Mouse (Mus musculus) heart, postnatal 0 days (tissue): Measurements from ENCODE around the gene Trp53i13. TPM values are rescaled to one million over a fixed set of nuclear protein-coding genes. Genes with fewer than 3 reads are reported as not detected.

ENCODE experiments used
- ATAC-seq: fragments of 200-750 bp; cut with Nextera tagmentation; 2 replicates; pipeline ENCODE4 v1.8.0; 2017; ENCODE audit warnings: low read depth, moderate number of reproducible peaks, moderate library complexity; ENCODE audit not compliant: insufficient read depth
- DNase-seq: peaks from one replicate; pipeline ENCODE4 v3.0.0-alpha.2; 2016; ENCODE audit warnings: low spot score
- H3K27ac ChIP-seq: fragments of 300-500 bp; sonication (generic); 2 replicates; pipeline ENCODE4 v1.5.1; 2014; ENCODE audit warnings: low read depth, mild to moderate bottlenecking
- H3K27me3 ChIP-seq: fragments of 300-500 bp; sonication (generic); 2 replicates; pipeline ENCODE4 v1.6.1; 2014; ENCODE audit warnings: low read length, mixed read lengths; ENCODE audit not compliant: control insufficient read depth, insufficient read depth
- H3K36me3 ChIP-seq: fragments of 300-500 bp; sonication (generic); replicated peaks from 2 replicates; pipeline ENCODE4 v1.6.1; 2014; ENCODE audit warnings: low read length, mixed read lengths; ENCODE audit not compliant: control insufficient read depth, insufficient read depth
- H3K4me1 ChIP-seq: fragments of 300-500 bp; sonication (generic); 2 replicates; pipeline ENCODE4 v1.6.1; 2014; ENCODE audit warnings: antibody characterized with exemption; ENCODE audit not compliant: control insufficient read depth, insufficient read depth
- H3K4me2 ChIP-seq: fragments of 300-500 bp; sonication (generic); 2 replicates; pipeline ENCODE4 v1.6.1; 2014; ENCODE audit warnings: low read depth, mild to moderate bottlenecking, low read length, moderate library complexity
- H3K4me3 ChIP-seq: fragments of 300-500 bp; sonication (generic); 2 replicates; pipeline ENCODE4 v1.5.1; 2014; ENCODE audit warnings: low read depth, low read length
- H3K9ac ChIP-seq: fragments of 300-500 bp; sonication (generic); replicated peaks from 2 replicates; pipeline ENCODE4 v1.6.1; 2014; ENCODE audit warnings: low read depth, low read length, mixed read lengths
- H3K9me3 ChIP-seq: fragments of 300-500 bp; sonication (generic); replicated peaks from 2 replicates; pipeline ENCODE4 v1.6.1; 2016; ENCODE audit warnings: low read length; ENCODE audit not compliant: control insufficient read depth
- CTCF ChIP-seq: IDR thresholded peaks from 2 replicates; pipeline ENCODE4 v1.5.1; 2016; ENCODE audit warnings: antibody characterized with exemption, control low read depth, low read depth
- EP300 ChIP-seq: IDR thresholded peaks from 2 replicates; pipeline ENCODE4 v1.6.1; 2016; ENCODE audit warnings: antibody characterized with exemption, low read depth
- WGBS: fragments of 180-500 bp; shearing (Covaris S2); extraction: QIAGEN DNeasy Blood & Tissue Kit; methylation state at CpG from one replicate; pipeline ENCODE4 v1.1.7; 2014; 5-methylcytosine and 5-hydroxymethylcytosine counted together
- polyA plus RNA-seq: library from polyadenylated mRNA; unstranded; fragments of >200 nt; fragmentation: Nextera tagmentation; extraction: Ambion mirVana; gene quantifications from 2 replicates; pipeline ENCODE4 v1.2.1, GENCODE M21; 2015
- total RNA-seq: library from RNA; depleted of rRNA; stranded (reverse); fragments of >200 nt; gene quantifications from 2 replicates; pipeline ENCODE4 v1.2.3, GENCODE M21; 2014; ENCODE audit warnings: low replicate concordance

Trp53i13 gene
- total and polyA plus RNA-seq, 2 experiments from 2014 or later = 13.3 to 23.8 TPM

DNA sequence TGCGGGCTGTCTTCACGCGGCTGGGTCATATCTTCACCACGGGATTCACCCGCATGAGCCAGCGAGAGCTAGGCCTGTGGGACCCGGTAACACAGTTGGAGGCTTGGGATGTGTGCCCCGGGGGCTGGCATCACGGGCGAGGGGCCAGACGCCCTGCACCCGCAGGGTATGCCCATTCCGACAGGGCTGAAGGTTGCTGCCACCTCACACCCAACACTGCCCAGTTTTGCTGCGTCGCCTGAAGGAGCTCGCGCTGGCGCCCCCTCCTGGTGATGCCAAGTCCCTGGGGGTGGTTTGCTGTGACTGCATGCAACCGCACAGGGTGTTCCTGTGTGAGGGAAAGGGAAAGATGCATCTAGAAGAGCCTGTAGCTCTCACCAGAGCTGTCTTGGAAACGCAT, 48.0 kb downstream of the Trp53i13 start:
- Histone ChIP-seq H3K36me3 (peaks cover 11% of the 10 kb centered on the region), H3K27ac (no peak overlapping the region), H3K27me3 (no peaks in the 10 kb centered on the region), H3K4me1 (peaks cover 22% of the 10 kb centered on the region), H3K9ac (no peak overlapping the region), H3K4me2 (peak overlapping the region; percentile 26; the same call in 1 of the 2 replicates), H3K9me3 (no peaks in the 10 kb centered on the region), H3K4me3 (no peak overlapping the region)
- WGBS = 21% methylated on average over 20 of the region's 20 CpGs
- ATAC-seq (peak; percentile 14; the same call in 1 of the 2 replicates), DNase-seq (peak; percentile 52)
- TF ChIP-seq CTCF (peak; percentile 68), EP300 (0 out of 2 replicates have a peak, but pooled peaks have one; percentile 27)

- no peak; the same call in 1 of the 2 replicates for ATAC-seq
- DNase-seq = no peak
Observed at GRCm38 (mm10) chr11:77467157-77467556, 48.6 kb downstream of the Trp53i13 start.

GRCm38 (mm10) chr11:77466544-77466943, 49.2 kb downstream of the Trp53i13 start:
- Histone ChIP-seq H3K27ac (no peak overlapping the region), H3K4me2 (no peak overlapping the region), H3K9ac (no peak overlapping the region), H3K27me3 (no peaks in the 10 kb centered on the region), H3K36me3 (peaks cover 6% of the 10 kb centered on the region), H3K4me1 (peaks cover 22% of the 10 kb centered on the region), H3K4me3 (no peak overlapping the region), H3K9me3 (no peaks in the 10 kb centered on the region)
- TF ChIP-seq CTCF = no peak
- TF ChIP-seq EP300 = no peak
- no peak for ATAC-seq
- no peak for DNase-seq
- 51% methylated on average over 9 of the region's 9 CpGs for WGBS

More at GRCm38 (mm10) chr11:77467157-77467556, 48.6 kb downstream of the Trp53i13 start:
- H3K9ac ChIP-seq = no peak overlapping the region
- no peak overlapping the region for H3K27ac ChIP-seq
- no peaks in the 10 kb centered on the region for H3K27me3 ChIP-seq
- H3K4me3 ChIP-seq = no peak overlapping the region
- H3K36me3 ChIP-seq = peaks cover 9% of the 10 kb centered on the region
- peak overlapping the region; percentile 2; the same call in 1 of the 2 replicates for H3K4me2 ChIP-seq
- no peaks in the 10 kb centered on the region for H3K9me3 ChIP-seq
- peaks cover 22% of the 10 kb centered on the region for H3K4me1 ChIP-seq
- 13% methylated on average over 25 of the region's 25 CpGs for WGBS
- TF ChIP-seq CTCF = peak; percentile 45
- TF ChIP-seq EP300 = no peak

DNA sequence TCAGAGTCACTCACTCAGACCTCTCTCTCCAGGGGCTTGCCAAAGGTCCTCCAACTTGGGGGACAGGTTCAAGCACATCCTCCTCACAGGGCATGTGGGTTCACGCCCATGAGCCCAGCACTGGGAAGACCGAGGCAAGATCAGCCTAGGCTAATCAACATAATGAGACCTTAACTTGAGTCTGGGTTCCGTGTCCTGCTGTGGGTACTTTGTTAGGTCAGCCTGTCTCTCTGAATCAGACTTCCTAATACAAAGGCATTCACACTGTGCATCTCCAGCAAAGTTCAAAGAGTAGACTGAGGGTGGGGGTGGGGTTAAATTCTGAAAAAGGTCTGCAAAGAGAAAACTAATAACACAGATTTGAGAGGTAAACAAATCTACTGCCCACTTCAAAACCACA, 50.7 kb downstream of the Trp53i13 start:
- peaks cover 6% of the 10 kb centered on the region for H3K36me3 ChIP-seq
- no peak overlapping the region for H3K9ac ChIP-seq
- WGBS = 74% methylated on average over 3 of the region's 3 CpGs
- peak overlapping the region; percentile 98 for H3K27ac ChIP-seq
- H3K4me1 ChIP-seq = peaks cover 22% of the 10 kb centered on the region
- TF ChIP-seq EP300 (no peak), CTCF (no peak)
- H3K27me3 ChIP-seq = no peaks in the 10 kb centered on the region
- no peak overlapping the region for H3K4me3 ChIP-seq
- DNase-seq (no peak), ATAC-seq (no peak)
- H3K4me2 ChIP-seq = no peak overlapping the region
- H3K9me3 ChIP-seq = no peaks in the 10 kb centered on the region

- WGBS = 19% methylated on average over 4 of the region's 4 CpGs
- Histone ChIP-seq H3K27ac (peak overlapping the region; percentile 98), H3K4me3 (no peak overlapping the region), H3K4me2 (no peak overlapping the region), H3K4me1 (peaks cover 22% of the 10 kb centered on the region), H3K27me3 (no peaks in the 10 kb centered on the region), H3K9ac (no peak overlapping the region), H3K9me3 (no peaks in the 10 kb centered on the region), H3K36me3 (peaks cover 6% of the 10 kb centered on the region)
- ATAC-seq (peak; percentile 44), DNase-seq (peak; percentile 73)
- TF ChIP-seq EP300 (no peak), CTCF (no peak)
Observed at GRCm38 (mm10) chr11:77464684-77465083, 51.1 kb downstream of the Trp53i13 start.

DNA sequence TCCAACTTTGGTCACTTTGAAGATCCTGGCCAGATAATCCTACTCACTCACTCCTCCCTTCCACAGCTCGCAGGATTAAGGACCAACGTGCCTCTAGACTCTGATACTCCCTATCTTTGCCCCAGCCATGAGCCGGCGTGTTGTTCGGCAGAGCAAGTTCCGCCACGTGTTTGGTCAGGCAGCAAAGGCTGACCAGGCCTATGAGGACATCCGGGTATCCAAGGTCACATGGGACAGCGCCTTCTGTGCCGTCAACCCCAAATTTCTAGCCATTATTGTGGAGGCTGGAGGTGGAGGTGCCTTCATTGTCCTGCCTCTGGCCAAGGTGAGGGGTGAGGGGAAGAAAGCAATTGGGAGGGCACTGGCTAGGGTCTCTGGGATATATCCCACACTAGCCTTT, 52.0 kb downstream of the Trp53i13 start:
- no peak overlapping the region for H3K4me3 ChIP-seq
- DNase-seq = no peak
- H3K9ac ChIP-seq = no peak overlapping the region
- H3K27ac ChIP-seq = peak overlapping the region; percentile 98
- peak overlapping the region; percentile 82 for H3K4me2 ChIP-seq
- WGBS = 44% methylated on average over 10 of the region's 10 CpGs
- H3K4me1 ChIP-seq = peaks cover 22% of the 10 kb centered on the region
- no peaks in the 10 kb centered on the region for H3K27me3 ChIP-seq
- TF ChIP-seq EP300 = no peak
- no peak for TF ChIP-seq CTCF
- ATAC-seq = no peak
- H3K9me3 ChIP-seq = no peaks in the 10 kb centered on the region
- no peaks in the 10 kb centered on the region for H3K36me3 ChIP-seq
